Mouse (Mus musculus): Measurements from ENCODE around the gene Gpr157.

- TF ChIP-seq POLR2A (IDR thresholded peaks at IDR 0.05; ENCODE audit: low read depth, low read length) = no peak
- no peak for TF ChIP-seq CTCF (conservative IDR thresholded peaks at IDR 0.05; ENCODE audit: insufficient read depth, insufficient read length, low read depth, low read length)
Observed at GRCm38 (mm10) chr4:150135254-150135653, 48.1 kb downstream of the Gpr157 start.
